Mouse (Mus musculus) left cerebral cortex, adult 9 months (tissue): Measurements from ENCODE around the gene Hivep2.

Experiments
- DNase-seq, 2 experiments: peaks; one replicate each; pipeline ENCODE4 v3.0.0; 2022; ENCODE audit warnings: low spot score in 2 of 2

Hivep2 gene

GRCm38 (mm10) chr10:14020253-14020652, 54.4 kb downstream of the Hivep2 start:
- no peak for DNase-seq

DNA sequence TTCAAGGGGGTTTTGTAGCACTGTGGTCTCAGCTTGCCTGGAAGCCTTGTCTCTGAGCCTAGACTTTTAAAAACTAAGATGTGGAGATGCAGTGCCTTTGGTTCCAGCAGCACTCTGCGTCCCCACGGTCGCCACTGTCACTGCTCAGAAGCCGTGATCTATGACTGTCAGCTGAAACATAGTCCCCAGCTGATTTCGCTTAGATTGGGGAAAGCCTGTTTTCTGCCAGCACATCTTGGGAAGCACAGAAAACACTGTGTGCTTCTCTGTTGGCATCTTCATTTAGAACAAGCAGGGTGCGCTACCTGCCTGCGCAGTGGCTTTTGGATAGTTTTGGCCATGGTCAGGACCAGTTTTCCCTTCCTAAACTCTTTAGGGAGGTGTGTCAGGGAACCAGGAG, 59.1 kb downstream of the Hivep2 start:
- DNase-seq, result no peak

DNA sequence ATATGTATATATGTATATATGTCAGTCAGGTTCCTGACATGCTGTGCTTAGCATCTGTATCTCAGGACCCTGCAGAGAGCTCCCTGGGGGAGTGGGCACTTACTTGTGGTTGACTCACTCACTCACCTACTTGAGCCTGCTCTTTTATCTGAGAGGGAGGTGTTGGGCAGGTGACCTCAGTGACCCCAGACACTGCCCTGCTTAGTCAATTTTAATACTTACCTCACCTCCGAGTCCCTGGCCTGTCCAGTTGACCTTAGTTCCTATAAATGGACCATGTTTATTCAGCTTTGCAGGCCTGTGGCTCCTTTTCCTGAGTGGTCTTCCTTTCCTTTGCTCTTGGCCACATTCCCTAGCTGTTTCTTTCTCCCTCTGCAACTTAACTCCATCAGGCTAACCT, 61.9 kb downstream of the Hivep2 start:
- DNase-seq, result no peak

DNA sequence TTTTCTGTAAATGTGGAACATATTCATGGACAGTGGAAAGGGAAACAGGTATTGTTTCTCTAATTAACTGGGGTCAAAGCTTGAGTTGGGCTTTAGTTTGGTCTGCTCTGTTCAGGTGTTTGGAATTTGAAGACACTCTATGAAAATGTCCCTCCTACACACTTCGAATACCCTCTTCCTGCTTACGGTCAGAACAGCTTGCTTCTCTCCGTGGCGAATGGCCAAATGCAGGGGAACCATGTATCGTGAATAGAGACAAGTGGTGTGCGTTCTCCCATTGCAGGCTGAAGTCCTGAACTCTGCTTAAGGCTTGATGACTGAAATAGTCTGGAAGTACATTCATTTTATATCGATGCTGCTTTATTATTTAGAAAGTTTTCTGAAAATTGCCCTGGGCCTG, 63.1 kb downstream of the Hivep2 start:
- no peak for DNase-seq

GRCm38 (mm10) chr10:14030458-14031035, 64.7 kb downstream of the Hivep2 start:
- no peak for DNase-seq

GRCm38 (mm10) chr10:14032532-14032931, 66.7 kb downstream of the Hivep2 start:
- DNase-seq, result no peak

DNA sequence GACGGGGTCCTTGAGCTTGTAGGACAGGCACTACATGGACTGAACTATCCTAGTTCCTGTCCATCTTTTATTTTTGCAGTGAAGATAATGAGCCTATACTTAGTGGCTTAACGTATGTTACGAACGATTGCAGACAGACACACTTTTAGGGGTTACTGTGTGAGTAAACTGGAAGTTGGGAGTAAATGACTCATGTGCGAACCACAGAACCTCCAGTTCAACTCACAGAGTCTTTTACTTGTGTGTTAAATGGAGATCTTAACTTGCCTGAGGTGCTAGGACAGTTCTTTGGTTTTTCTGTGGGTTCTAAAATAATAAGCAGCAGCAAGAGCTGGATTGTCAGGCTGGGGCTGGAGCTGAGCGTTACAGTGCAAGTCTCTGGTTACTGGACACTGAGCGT, 68.2 kb downstream of the Hivep2 start:
- DNase-seq, result no peak

GRCm38 (mm10) chr10:14034790-14035189, 68.9 kb downstream of the Hivep2 start:
- DNase-seq, result no peak

DNA sequence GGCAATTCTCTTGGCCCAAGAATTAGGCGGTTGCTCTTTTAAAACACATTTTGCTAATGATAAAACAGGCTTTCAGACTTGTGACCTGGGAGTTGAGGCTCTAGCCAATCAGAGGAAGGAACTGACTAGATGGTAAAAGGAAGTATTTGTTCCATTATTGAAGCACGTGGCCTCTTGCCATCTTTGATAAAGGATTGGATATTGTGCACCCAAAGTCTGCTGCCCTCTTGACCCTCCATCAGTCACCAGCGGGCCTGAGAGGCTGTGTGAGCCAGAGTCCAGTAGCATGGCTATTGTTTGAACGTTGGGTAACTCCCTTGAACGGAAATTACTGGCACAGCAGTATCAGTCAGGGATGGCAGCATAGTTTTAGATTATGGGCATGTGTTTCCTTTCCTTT, 69.7 kb downstream of the Hivep2 start:
- DNase-seq, result no peak

GRCm38 (mm10) chr10:14036472-14036871, 70.6 kb downstream of the Hivep2 start:
- DNase-seq, result no peak

DNA sequence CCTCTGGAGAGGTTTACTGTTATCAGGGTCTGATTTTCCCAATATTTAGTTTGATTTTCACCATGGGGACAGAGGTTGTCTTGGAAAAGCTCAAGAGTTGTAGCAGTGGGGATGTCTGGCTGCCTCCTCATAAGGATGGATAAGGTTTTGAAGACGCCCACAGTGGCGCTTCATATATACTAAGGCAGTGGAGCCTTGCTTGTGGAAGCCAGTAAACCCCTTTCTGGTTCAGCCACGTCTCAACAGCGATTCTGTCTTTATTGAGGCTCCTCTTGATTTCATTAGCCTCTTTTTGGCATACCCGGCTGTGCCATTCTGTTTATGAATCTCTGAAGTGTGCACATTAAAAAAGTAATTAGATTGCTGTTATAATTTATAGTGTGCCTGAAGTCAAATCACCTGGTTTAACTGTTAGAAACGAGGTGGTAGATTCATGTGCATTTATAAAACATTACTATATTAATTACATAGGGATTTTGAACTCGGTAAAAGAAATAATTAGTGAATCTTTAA, 72.2 kb downstream of the Hivep2 start:
- no peak for DNase-seq

GRCm38 (mm10) chr10:14040716-14041470, 75.0 kb downstream of the Hivep2 start:
- DNase-seq, result no peak

DNA sequence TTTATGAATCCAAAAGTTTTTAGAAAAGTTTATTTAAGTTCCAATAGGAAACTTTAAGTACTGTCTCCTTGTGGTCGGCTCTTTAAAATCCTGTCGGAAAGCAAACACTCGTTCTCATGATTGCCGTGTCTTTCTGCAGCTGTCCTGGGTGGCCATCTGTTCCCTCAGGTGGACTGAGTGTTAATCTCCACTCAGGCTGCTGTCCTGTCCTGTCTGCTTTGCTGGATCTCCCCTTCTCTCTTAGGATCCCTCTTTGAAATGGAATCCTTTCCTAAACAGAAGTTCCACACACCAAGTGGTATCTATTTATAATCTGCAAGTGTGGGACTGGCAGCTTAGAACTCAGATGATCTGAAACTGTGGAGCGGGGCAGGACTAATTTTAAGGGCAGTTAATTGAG, 75.7 kb downstream of the Hivep2 start:
- no peak for DNase-seq

DNA sequence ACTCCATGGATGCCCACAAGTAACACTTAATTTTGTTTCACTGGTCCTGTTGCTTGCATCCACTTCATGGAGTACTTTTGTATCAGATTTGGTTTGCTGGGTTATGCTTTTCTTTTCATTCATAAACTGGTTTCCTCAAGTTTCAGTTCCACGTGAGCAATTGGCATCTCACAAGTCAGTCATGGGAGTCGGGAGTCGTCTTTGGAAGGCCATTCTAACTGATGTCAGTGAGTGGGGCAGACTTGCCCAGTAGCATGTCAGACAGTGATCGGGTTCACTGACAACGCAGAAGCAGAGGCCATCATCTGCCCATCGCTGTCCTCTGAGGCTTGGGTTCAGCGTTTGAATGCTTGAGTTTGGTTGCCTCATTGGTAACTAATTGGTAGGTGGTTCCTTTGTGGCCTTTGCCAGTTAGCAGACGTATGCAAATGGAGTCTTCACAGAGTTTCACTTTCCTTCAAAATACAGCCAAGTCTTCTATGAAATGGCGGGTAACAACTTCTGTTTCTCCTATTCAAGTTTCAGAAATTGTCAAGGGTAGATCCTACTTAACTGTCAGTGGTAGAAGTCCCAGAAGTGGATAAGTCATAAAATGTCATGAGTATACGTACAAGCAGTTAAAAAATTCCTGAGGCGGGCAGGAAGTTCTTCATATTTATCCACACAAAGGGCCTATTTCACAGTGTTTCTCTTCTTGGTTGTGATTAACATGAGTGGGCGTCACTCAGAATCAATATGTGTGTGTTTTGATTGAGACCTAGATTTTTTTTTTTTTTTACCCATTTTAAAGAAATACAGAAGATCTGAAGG, 76.9 kb downstream of the Hivep2 start:
- no peak for DNase-seq

- DNase-seq, result no peak
Observed at GRCm38 (mm10) chr10:14043349-14043710, 77.5 kb downstream of the Hivep2 start.

GRCm38 (mm10) chr10:14044046-14044782, 78.3 kb downstream of the Hivep2 start:
- DNase-seq, result no peak

DNA sequence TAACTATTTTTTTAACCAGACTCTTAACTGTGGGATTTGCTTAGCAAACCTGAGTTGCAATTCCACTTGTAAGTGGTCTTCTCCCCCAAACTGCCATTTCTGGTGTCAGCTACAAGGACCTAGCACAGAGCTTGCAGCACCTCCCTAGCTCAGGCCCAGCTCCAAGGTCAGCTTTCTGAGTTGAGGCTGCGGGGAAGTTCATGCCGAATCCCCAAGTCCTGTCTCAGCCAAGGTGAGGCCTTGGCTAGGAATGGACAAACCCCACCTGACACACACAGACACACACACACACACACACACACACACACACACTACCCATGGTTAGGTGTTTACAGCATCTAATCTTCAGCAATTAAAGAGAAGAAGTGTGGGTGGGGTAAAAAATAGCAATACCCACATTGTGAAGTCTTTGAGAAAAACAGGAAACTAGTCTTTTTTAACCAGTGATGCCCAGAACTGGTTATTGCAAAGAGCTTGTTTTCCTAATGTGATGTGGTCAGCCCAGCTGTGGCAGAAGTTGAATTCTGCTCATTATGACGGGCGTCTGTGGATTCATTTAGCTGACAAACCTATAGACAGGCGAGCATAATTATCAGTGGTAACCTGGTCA, 79.0 kb downstream of the Hivep2 start:
- no peak for DNase-seq

- no peak for DNase-seq
Observed at GRCm38 (mm10) chr10:14045745-14046144, 79.9 kb downstream of the Hivep2 start.

DNA sequence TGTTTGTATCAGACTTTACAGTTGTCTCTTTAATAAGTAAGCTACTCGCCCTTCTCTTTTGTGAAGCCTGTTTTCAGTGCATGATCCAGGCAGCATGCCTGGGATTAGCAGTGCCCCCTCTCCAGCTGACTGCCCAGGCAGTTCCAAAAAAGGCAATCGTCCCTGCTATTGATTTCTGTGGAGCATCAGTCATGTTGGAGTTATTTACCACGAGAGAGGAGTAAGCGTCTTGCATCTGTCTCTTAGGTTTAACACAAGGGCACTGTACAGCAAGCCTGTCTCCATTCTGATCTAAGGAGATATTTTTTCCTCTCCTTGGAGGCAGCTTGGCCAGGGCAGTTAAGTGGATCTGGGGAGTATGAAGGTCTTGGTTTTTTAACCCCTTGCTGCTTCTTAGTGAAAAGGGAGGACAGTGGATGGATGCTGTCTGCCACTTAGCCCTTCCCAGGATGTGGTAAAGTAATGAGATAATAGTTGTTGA, 80.3 kb downstream of the Hivep2 start:
- DNase-seq, result no peak

DNA sequence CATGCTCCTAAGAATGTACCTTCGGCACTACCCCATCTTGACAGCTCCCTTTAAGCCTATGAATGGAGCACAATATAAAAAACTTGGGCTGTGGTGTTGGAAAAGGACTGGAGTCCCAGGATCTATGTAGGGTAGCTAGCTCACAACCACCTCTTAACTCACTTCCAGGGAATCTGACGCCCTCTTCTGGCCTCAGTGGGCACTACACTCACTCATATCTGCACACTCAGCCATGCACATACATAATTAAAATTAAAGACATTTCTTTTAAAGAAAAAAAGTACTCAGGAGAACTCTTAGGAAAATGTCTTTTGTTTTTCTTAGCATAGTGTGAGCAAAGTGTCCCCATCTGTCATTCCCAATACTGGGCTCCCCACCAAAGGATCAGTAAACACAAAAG, 81.1 kb downstream of the Hivep2 start:
- no peak for DNase-seq

DNA sequence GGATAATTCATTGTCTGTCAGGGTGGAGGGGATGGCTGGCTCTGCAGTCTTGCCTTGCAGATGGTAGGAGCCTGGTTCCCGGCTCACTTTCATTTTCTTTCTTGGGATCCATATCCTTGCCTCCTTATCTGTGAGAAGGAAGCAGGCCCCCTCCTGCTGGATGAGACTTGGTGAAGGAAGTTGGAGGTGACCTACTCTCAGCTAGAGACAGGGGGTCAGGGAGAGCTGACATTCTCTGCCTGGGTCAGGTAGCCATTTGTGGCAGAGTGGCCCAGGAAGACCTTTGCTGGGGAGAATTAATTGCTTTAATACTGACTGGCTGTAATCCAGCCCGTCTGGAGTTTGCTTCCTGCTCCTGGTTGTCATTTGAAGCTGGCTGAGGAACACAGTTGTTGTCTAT, 81.8 kb downstream of the Hivep2 start:
- no peak for DNase-seq
